Mouse (Mus musculus) left cerebral cortex, adult 8-10 months (tissue): Measurements from ENCODE around the gene Eif2a. TPM values are rescaled to one million over a fixed set of nuclear protein-coding genes. Genes with fewer than 3 reads are reported as not detected.
"Not testable (repeated sequence)": the region's sequence is repeated elsewhere in the genome, so short reads cannot be mapped to it uniquely, and the experiment has no call there.

ENCODE experiments used
- DNase-seq, 2 experiments: peaks; one replicate each; pipeline ENCODE4 v3.0.0; 2022; ENCODE audit warnings: low spot score in 2 of 2
- total RNA-seq, 4 experiments: library from RNA; stranded (reverse); gene quantifications; 2 replicates each; pipeline ENCODE4 v1.2.4; 2022

Gene Eif2a
- total RNA-seq, 4 experiments from 2014 or later: 42.9 to 56.9 (median 52.9) TPM

DNA sequence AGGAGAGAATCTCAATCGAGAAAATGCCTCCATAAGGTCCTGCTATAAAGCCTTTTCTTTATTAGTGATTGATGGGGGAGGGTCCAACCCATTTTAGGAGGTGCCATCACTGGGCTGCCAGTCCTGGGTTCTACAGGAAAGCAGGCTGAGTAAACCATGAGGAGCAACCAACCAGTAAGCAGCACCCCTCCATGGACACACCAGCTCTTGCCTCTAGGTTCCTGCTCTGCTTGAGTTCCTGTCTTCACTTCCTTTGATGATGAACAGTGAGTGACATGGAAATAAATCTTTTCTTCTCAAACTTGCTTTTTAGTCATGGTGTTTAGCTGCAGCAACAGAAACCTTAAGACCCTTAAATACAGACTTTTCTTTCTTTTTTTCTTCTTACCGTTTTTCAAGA, 4.3 kb upstream of the Eif2a start:
- DNase-seq: no peak

DNA sequence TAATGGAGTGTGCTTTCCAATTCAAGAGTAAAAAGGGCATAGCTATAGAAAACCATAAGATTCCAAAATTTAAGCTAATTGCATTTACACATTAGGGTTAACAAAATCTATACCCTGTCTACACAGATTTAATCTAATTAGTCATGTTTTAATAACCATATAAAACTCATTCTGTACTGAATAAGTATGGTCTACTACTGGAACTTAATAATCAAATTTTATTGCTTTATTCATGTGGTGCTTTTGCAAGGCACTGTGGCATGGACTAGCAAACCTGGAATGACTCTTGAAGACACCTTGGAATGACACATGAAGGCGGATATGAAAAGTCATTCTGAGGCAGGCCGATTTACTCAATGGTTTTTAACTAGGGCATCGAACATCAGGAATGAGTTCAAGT, 2.2 kb upstream of the Eif2a start:
- DNase-seq: no peak

DNA sequence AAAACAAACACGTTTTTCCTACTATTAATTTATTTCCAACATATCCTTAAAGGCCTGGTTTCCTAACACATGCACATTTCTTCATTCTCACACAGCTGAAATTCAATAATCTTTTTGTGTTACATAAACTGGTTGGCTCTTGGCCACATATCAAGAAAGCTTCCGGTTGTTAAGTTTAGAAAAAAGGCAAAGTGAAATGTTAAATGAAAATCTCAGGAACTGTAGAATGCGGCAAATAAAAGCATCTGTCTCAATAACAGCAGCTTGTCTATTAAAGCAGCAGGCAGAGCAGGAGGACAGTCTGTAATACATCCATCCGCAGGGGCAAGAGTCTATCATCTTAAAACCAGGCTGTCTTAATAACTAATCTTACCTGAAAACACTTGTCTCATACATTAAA, 1.4 kb upstream of the Eif2a start:
- DNase-seq: no peak

GRCm38 (mm10) chr3:58525166-58525565, 455 bp upstream of the Eif2a start:
- DNase-seq: peak in 1 of 2 experiments; percentile 9

GRCm38 (mm10) chr3:58526408-58526737, 752 bp downstream of the Eif2a start:
- no peak for DNase-seq

- no peak for DNase-seq
These were observed 11.0 kb downstream of the Eif2a start for GRCm38 (mm10) chr3:58536573-58536972.

GRCm38 (mm10) chr3:58552001-58552811, 26.6 kb downstream of the Eif2a start:
- no peak for DNase-seq

- DNase-seq: no peak
These were observed 31.0 kb downstream of the Eif2a start for GRCm38 (mm10) chr3:58556649-58557048.

DNA sequence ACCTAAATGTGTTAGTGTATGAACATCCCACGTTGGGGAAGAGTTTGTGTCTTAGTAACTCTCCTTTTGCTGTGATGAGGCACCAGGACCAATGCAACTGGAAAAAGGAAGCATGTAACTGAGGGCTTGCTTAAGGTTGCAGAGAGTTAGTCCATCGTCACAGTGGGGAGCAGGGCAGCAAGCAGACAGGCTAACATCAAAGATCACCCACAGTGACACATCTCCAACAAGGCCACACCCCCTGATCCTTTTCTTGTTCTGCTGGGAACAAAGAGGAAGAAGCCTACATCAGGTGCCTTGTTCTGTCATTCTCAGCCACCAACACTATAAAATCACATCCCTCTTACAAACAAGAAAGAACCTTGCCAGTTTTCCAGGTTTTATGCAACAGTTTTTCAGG, 34.3 kb downstream of the Eif2a start:
- no peak for DNase-seq

DNA sequence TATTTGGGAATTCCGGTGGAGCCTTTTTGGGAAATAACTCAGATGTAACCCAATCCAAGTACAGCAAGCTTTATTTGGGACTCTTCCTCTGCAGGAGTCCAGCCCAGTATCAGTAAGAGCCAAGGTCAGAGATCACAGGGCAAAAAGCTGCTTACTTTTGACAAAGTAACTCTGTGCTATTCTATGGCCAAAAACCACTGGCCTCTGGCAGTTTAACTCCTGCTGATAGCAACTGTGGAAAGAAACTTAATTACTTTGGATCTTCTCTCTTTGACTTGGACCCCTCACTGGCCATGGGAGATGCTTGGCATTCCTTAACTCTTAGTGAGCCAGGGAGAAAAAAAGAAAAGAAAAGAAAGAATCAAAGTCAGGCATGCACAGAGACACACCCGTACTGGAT, 35.8 kb downstream of the Eif2a start:
- DNase-seq: no peak

GRCm38 (mm10) chr3:58570821-58571220, 45.2 kb downstream of the Eif2a start:
- no peak for DNase-seq

DNA sequence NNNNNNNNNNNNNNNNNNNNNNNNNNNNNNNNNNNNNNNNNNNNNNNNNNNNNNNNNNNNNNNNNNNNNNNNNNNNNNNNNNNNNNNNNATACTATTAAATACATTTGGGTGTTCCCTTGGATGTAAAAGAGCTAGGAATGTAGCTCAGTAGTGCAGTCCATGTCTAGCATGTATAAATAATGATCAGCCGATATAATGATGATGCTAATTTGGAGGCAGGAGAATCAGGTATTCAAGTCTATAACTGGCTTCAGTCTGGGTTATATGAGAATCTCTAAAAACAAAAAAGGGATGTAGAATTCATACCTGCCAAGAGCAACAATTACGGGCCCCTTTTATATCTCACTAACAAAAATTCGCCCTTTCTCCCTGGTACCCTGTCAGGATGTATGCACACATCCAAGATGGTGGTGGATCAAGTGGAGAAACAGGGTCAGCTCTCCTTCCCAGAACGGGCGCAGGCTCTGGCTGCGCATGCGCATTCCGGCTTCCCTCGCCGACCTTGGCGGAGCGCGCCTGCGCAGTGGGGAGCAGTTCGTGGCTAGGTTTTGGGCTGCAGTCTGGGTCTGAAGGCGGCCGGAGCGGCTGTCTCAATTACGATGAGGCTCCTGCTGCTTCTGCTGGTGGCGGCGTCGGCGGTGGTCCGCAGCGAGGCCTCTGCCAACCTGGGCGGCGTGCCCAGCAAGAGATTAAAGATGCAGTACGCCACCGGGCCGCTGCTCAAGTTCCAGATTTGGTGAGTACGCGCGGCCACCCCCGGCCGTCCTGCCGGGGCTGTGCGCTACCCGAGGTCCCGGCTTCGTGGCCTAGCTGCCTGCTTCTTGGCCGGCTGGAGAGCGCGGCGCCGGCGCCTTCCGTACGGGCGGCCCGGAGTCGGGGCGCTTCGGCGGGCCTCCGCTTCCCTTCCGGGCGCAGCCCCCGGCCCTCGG, 50.8 kb downstream of the Eif2a start, which contains the start of gene Selenot:
Gene Selenot (plus strand): TSS at position 500 of the 930 bp plus-strand sequence.
- DNase-seq: peak; percentile 93 to 97

GRCm38 (mm10) chr3:58577067-58577503, 51.5 kb downstream of the Eif2a start:
- DNase-seq: peak in 1 of 2 experiments; percentile 19

- DNase-seq: no peak
These were observed 52.0 kb downstream of the Eif2a start for GRCm38 (mm10) chr3:58577506-58578050.

DNA sequence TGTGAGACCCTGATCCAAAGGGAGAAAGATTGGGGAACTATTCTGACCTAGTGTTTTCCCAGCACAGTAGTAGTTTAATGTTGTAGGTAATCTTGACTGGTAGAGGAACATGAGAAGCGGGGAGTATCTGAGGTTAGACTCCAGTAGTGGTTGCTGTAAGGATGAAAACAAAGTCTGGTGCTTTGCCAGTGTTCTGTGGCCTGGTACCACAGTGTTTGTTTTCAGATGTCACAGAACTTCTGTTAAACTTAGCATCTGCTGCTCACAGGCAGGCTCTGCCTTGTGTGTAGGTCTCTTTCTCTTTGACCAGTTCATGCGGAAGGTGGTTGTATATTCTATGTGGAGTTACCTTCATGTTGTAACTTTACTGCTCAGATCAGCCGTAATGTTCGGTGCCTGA, 55.9 kb downstream of the Eif2a start:
- no peak for DNase-seq

- no peak for DNase-seq
These were observed 56.7 kb downstream of the Eif2a start for GRCm38 (mm10) chr3:58582297-58582696.

DNA sequence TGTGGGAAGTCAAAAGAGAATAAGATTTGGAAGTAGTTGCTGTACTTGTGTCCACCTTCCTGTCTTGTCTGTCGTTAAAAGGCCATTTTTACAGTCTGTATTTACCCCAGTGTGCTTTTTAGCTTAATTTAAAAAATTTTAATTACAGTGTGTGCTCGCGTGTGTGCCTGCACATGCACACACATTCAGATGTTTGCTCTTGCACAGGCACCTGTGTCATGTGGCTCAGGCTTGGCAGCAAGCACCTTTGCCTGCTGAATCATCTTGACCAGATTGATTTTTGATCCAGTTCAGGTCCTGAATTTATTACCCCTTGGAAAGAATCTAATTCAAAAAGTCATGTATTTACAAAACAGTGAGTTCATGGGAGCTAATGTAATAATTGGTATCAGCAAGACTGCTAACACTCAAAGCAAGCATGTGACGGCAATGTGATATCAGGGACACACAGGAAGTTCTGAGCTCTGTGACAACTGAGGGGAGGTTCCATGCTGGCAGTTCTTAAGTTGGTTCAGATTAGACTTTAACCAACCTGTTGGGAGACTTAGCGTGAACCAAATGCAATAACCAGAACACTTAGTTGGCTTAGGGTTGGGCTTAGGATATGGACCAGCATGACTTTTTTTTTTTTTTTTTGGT, 57.3 kb downstream of the Eif2a start:
- no peak for DNase-seq

- not testable (repeated sequence) for DNase-seq
These were observed 64.9 kb downstream of the Eif2a start for GRCm38 (mm10) chr3:58590544-58590943.

DNA sequence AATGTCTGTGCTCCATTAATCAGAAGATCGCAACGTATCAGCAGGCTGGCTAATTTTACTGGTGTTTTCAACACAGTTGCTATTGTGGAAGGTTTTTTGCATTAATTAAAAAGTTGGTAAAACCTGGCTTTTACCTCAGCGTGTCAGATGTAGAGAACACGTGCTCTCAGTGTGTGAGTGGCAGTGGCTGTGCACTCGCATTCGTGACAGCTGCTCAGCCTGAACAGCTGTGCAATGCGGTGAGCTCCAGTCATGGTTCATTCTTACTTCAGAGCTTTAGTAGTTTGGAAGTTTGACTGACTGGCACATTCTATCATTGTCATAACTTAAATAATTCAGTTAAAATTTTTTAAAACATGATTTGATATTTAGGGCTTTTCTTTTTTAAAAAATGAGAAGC, 67.0 kb downstream of the Eif2a start:
- DNase-seq: not testable (repeated sequence)

- DNase-seq: no peak
These were observed 68.0 kb downstream of the Eif2a start for GRCm38 (mm10) chr3:58593623-58594022.
